Mouse (Mus musculus): ENCODE results near the gene Ppp2r3a. TPM values are rescaled to one million over a fixed set of nuclear protein-coding genes. Genes with fewer than 3 reads are reported as not detected.

Gene Ppp2r3a
- polyA plus RNA-seq (2014; fragmentation: Nextera tagmentation; extraction: Ambion mirVana), result 30.2 and 33.9 TPM in 2 replicates

- DNase-seq (ENCODE audit: low spot score) (peak; percentile 94), ATAC-seq (ENCODE audit: low FRiP score) (peak; percentile 95)
- WGBS, result 2% methylated on average over 27 of the region's 50 CpGs
Observed at GRCm38 (mm10) chr9:101251644-101252337, at the start of gene Ppp2r3a. Gene Ppp2r3a, minus strand, starts transcription at chr9:101251795.

GRCm38 (mm10) chr9:101300441-101300935 lies 48.9 kb upstream of the Ppp2r3a start:
- Histone ChIP-seq H3K36me3 (replicated peaks; ENCODE audit: control insufficient read depth, insufficient read depth) (no peaks in the 10 kb centered on the region), H3K27ac (no peak overlapping the region), H3K27me3 (ENCODE audit: control insufficient read depth, insufficient read depth, low read length) (no peaks in the 10 kb centered on the region), H3K4me3 (replicated peaks; ENCODE audit: low read length) (no peak overlapping the region), H3K4me1 (replicated peaks; ENCODE audit: control insufficient read depth, insufficient read depth, low read length) (no peaks in the 10 kb centered on the region), H3K4me2 (replicated peaks) (no peak overlapping the region), H3K9me3 (ENCODE audit: control insufficient read depth, low read length) (no peaks in the 10 kb centered on the region), H3K9ac (no peak overlapping the region)
- 91% methylated on average over 4 of the region's 4 CpGs for WGBS
- DNase-seq (ENCODE audit: low spot score), result no peak
- no peak for ATAC-seq (ENCODE audit: low FRiP score)

More at GRCm38 (mm10) chr9:101251644-101252337, at the start of gene Ppp2r3a:
- H3K27me3 ChIP-seq (ENCODE audit: control insufficient read depth, insufficient read depth, low read length), result no peaks in the 10 kb centered on the region
- H3K9me3 ChIP-seq (ENCODE audit: control insufficient read depth, low read length), result no peaks in the 10 kb centered on the region
- H3K4me3 ChIP-seq (replicated peaks; ENCODE audit: low read length), result peak within 1 kb of the TSS; percentile 81
- H3K27ac ChIP-seq, result peak within 1 kb of the TSS; percentile 96
- no peaks in the 10 kb centered on the region for H3K36me3 ChIP-seq (replicated peaks; ENCODE audit: control insufficient read depth, insufficient read depth)
- H3K4me2 ChIP-seq (replicated peaks), result peak within 1 kb of the TSS; percentile 65
- peak within 1 kb of the TSS; percentile 93 for H3K9ac ChIP-seq
- peaks cover 22% of the 10 kb centered on the region for H3K4me1 ChIP-seq (replicated peaks; ENCODE audit: control insufficient read depth, insufficient read depth, low read length)

- DNase-seq (ENCODE audit: low spot score) (peak; percentile 64), ATAC-seq (ENCODE audit: low FRiP score) (no peak)
- Histone ChIP-seq H3K27ac (no peak overlapping the region), H3K9me3 (ENCODE audit: control insufficient read depth, low read length) (no peaks in the 10 kb centered on the region), H3K9ac (no peak overlapping the region), H3K4me2 (replicated peaks) (no peak overlapping the region), H3K4me1 (replicated peaks; ENCODE audit: control insufficient read depth, insufficient read depth, low read length) (no peaks in the 10 kb centered on the region), H3K27me3 (ENCODE audit: control insufficient read depth, insufficient read depth, low read length) (no peaks in the 10 kb centered on the region), H3K36me3 (replicated peaks; ENCODE audit: control insufficient read depth, insufficient read depth) (no peaks in the 10 kb centered on the region), H3K4me3 (replicated peaks; ENCODE audit: low read length) (no peak overlapping the region)
- 77% methylated on average over 19 of the region's 19 CpGs for WGBS
Observed at GRCm38 (mm10) chr9:101291676-101292660, 40.4 kb upstream of the Ppp2r3a start.

- Histone ChIP-seq H3K9ac (no peak overlapping the region), H3K4me2 (replicated peaks) (no peak overlapping the region), H3K4me3 (replicated peaks; ENCODE audit: low read length) (no peak overlapping the region), H3K27me3 (ENCODE audit: control insufficient read depth, insufficient read depth, low read length) (no peaks in the 10 kb centered on the region), H3K9me3 (ENCODE audit: control insufficient read depth, low read length) (no peaks in the 10 kb centered on the region), H3K36me3 (replicated peaks; ENCODE audit: control insufficient read depth, insufficient read depth) (no peaks in the 10 kb centered on the region), H3K4me1 (replicated peaks; ENCODE audit: control insufficient read depth, insufficient read depth, low read length) (no peaks in the 10 kb centered on the region), H3K27ac (no peak overlapping the region)
- 76% methylated on average over 1 of the region's 1 CpGs for WGBS
- ATAC-seq (ENCODE audit: low FRiP score) (no peak), DNase-seq (ENCODE audit: low spot score) (no peak)
Observed at GRCm38 (mm10) chr9:101290876-101291275, 39.3 kb upstream of the Ppp2r3a start.

GRCm38 (mm10) chr9:101289750-101290149 lies 38.2 kb upstream of the Ppp2r3a start:
- 85% methylated on average over 11 of the region's 11 CpGs for WGBS
- no peak for DNase-seq (ENCODE audit: low spot score)
- no peak overlapping the region for H3K27ac ChIP-seq

GRCm38 (mm10) chr9:101288901-101289647 lies 37.5 kb upstream of the Ppp2r3a start:
- Histone ChIP-seq H3K4me3 (replicated peaks; ENCODE audit: low read length) (no peak overlapping the region), H3K4me2 (replicated peaks) (no peak overlapping the region), H3K36me3 (replicated peaks; ENCODE audit: control insufficient read depth, insufficient read depth) (no peaks in the 10 kb centered on the region), H3K27me3 (ENCODE audit: control insufficient read depth, insufficient read depth, low read length) (no peaks in the 10 kb centered on the region), H3K4me1 (replicated peaks; ENCODE audit: control insufficient read depth, insufficient read depth, low read length) (no peaks in the 10 kb centered on the region), H3K9me3 (ENCODE audit: control insufficient read depth, low read length) (no peaks in the 10 kb centered on the region), H3K9ac (no peak overlapping the region), H3K27ac (no peak overlapping the region)
- ATAC-seq (ENCODE audit: low FRiP score) (no peak), DNase-seq (ENCODE audit: low spot score) (no peak)
- WGBS, result 90% methylated on average over 14 of the region's 14 CpGs

More at GRCm38 (mm10) chr9:101289750-101290149, 38.2 kb upstream of the Ppp2r3a start:
- no peak overlapping the region for H3K9ac ChIP-seq
- no peak overlapping the region for H3K4me3 ChIP-seq (replicated peaks; ENCODE audit: low read length)
- ATAC-seq (ENCODE audit: low FRiP score), result no peak
- H3K4me1 ChIP-seq (replicated peaks; ENCODE audit: control insufficient read depth, insufficient read depth, low read length), result no peaks in the 10 kb centered on the region
- H3K36me3 ChIP-seq (replicated peaks; ENCODE audit: control insufficient read depth, insufficient read depth), result no peaks in the 10 kb centered on the region
- no peak overlapping the region for H3K4me2 ChIP-seq (replicated peaks)
- no peaks in the 10 kb centered on the region for H3K27me3 ChIP-seq (ENCODE audit: control insufficient read depth, insufficient read depth, low read length)
- H3K9me3 ChIP-seq (ENCODE audit: control insufficient read depth, low read length), result no peaks in the 10 kb centered on the region

- no peaks in the 10 kb centered on the region for H3K9me3 ChIP-seq (ENCODE audit: control insufficient read depth, low read length)
- no peak overlapping the region for H3K9ac ChIP-seq
- no peak overlapping the region for H3K4me2 ChIP-seq (replicated peaks)
- 53% methylated on average over 4 of the region's 4 CpGs for WGBS
- DNase-seq (ENCODE audit: low spot score) (no peak), ATAC-seq (ENCODE audit: low FRiP score) (no peak)
- H3K27ac ChIP-seq, result no peak overlapping the region
- no peaks in the 10 kb centered on the region for H3K36me3 ChIP-seq (replicated peaks; ENCODE audit: control insufficient read depth, insufficient read depth)
- H3K27me3 ChIP-seq (ENCODE audit: control insufficient read depth, insufficient read depth, low read length), result no peaks in the 10 kb centered on the region
- H3K4me3 ChIP-seq (replicated peaks; ENCODE audit: low read length), result no peak overlapping the region
- no peaks in the 10 kb centered on the region for H3K4me1 ChIP-seq (replicated peaks; ENCODE audit: control insufficient read depth, insufficient read depth, low read length)
Observed at GRCm38 (mm10) chr9:101286766-101287165, 35.2 kb upstream of the Ppp2r3a start.

GRCm38 (mm10) chr9:101284049-101284448 lies 32.5 kb upstream of the Ppp2r3a start:
- H3K4me3 ChIP-seq (replicated peaks; ENCODE audit: low read length), result no peak overlapping the region
- no peak overlapping the region for H3K4me2 ChIP-seq (replicated peaks)
- H3K27ac ChIP-seq, result no peak overlapping the region
- H3K27me3 ChIP-seq (ENCODE audit: control insufficient read depth, insufficient read depth, low read length), result no peaks in the 10 kb centered on the region
- 76% methylated on average over 4 of the region's 4 CpGs for WGBS
- H3K9ac ChIP-seq, result no peak overlapping the region
- DNase-seq (ENCODE audit: low spot score) (no peak), ATAC-seq (ENCODE audit: low FRiP score) (no peak)
- H3K36me3 ChIP-seq (replicated peaks; ENCODE audit: control insufficient read depth, insufficient read depth), result no peaks in the 10 kb centered on the region
- no peaks in the 10 kb centered on the region for H3K9me3 ChIP-seq (ENCODE audit: control insufficient read depth, low read length)
- H3K4me1 ChIP-seq (replicated peaks; ENCODE audit: control insufficient read depth, insufficient read depth, low read length), result no peaks in the 10 kb centered on the region

Data from hindbrain, embryonic 14.5 days (tissue).